Mouse (Mus musculus) left cerebral cortex, adult 2 months (tissue): ENCODE data around the gene Hdgfl2. TPM values are rescaled to one million over a fixed set of nuclear protein-coding genes. Genes with fewer than 3 reads are reported as not detected.
"Not testable (repeated sequence)": the region's sequence is repeated elsewhere in the genome, so short reads cannot be mapped to it uniquely, and the experiment has no call there.

Experiments
- DNase-seq, 2 experiments: peaks; one replicate each; pipeline ENCODE4 v3.0.0; 2021 to 2022; ENCODE audit warnings: low spot score in 2 of 2, mixed read lengths in 1 of 2; ENCODE audit errors: extremely low spot score in 1 of 2
- H3K27ac ChIP-seq: fragments of 200-600 bp; 2 replicates; pipeline ENCODE4 v1.8.1; 2022
- H3K4me3 ChIP-seq: fragments of 200-600 bp; 2 replicates; pipeline ENCODE4 v1.8.1; 2022
- CTCF ChIP-seq: fragments of 200-600 bp; IDR thresholded peaks from 2 replicates; pipeline ENCODE4 v1.8.1; 2022; ENCODE audit warnings: antibody characterized with exemption, mild to moderate bottlenecking, moderate library complexity
- intact Hi-C: fragments of 180-260 bp; cut with DNase I; formaldehyde crosslinking; loops from one replicate; pipeline ENCODE4 v1.15.1; 2025
- total RNA-seq, 2 experiments: library from RNA; stranded (reverse); gene quantifications; 2 replicates each; pipeline ENCODE4 v1.2.3; 2021

Gene Hdgfl2
- total RNA-seq, 2 experiments from 2014 or later, result 102 to 109 TPM

GRCm38 (mm10) chr17:56096883-56097282 is 17.4 kb downstream of the Hdgfl2 start:
- no peak overlapping the region for H3K27ac ChIP-seq

GRCm38 (mm10) chr17:56098180-56098579 is 18.7 kb downstream of the Hdgfl2 start:
- no peak overlapping the region for H3K27ac ChIP-seq
- TF ChIP-seq CTCF, result no peak
- no peak for DNase-seq
- no peak overlapping the region for H3K4me3 ChIP-seq
- intact Hi-C loops, result no loop called here

More at GRCm38 (mm10) chr17:56096883-56097282, 17.4 kb downstream of the Hdgfl2 start:
- TF ChIP-seq CTCF, result no peak
- intact Hi-C loops, result no loop called here
- no peak overlapping the region for H3K4me3 ChIP-seq
- no peak for DNase-seq

- Histone ChIP-seq H3K4me3 (no peak overlapping the region), H3K27ac (no peak overlapping the region)
- intact Hi-C loops, result no loop called here
- TF ChIP-seq CTCF, result no peak; the same call in 1 of the 2 replicates
- DNase-seq, result no peak
Observed at GRCm38 (mm10) chr17:56098711-56099572, 19.5 kb downstream of the Hdgfl2 start.

DNA sequence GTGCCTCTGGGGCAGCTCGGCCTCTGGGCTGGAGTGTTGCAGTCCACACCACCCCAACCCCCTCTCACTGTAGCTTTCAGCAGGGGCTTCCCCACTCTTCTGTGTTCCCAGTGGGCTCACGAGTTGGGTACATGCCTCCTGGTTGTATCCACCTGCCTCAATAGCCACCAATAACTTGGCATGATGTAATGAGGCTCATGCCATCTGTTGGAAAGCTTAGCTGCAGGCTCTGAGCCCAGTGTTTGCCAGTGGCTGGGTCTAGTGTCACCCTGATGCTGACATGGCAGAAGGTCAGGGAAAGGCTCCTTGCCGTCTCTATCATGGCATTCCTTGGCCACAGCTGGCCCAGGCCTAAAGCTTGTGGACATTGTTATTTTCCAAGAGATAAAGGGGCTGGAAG is 21.4 kb downstream of the Hdgfl2 start:
- no peak overlapping the region for H3K27ac ChIP-seq
- intact Hi-C loops, result no loop called here
- TF ChIP-seq CTCF, result no peak
- no peak for DNase-seq
- H3K4me3 ChIP-seq, result no peak overlapping the region

DNA sequence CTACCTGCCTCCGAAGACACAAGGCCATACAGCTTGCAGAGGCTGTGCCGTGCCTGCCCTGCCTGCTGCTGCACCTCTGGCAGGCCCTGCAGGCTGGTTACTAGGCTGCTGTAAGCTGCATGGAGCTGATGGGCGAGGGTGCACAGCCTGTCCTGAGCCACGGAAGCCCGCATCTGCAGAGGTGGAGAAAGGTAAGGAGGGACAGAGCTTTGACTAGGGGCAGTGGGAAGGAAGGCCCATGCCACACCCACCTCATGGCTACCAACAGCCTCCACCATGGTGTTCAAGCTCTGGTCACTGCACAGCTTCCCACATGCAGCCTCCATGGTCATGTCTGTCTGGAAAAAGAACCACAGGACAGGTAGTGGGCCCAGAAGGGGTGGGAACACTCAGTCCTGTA is 22.7 kb downstream of the Hdgfl2 start:
- Histone ChIP-seq H3K27ac (no peak overlapping the region), H3K4me3 (no peak overlapping the region)
- no peak for DNase-seq
- intact Hi-C loops, result no loop called here
- TF ChIP-seq CTCF, result no peak

GRCm38 (mm10) chr17:56102927-56103326 is 23.5 kb downstream of the Hdgfl2 start:
- intact Hi-C loops, result no loop called here
- TF ChIP-seq CTCF, result no peak
- Histone ChIP-seq H3K27ac (no peak overlapping the region), H3K4me3 (no peak overlapping the region)
- DNase-seq, result no peak

- H3K27ac ChIP-seq, result no peak overlapping the region
- H3K4me3 ChIP-seq, result no peak overlapping the region
- intact Hi-C loops, result no loop called here
- DNase-seq, result no peak
- no peak for TF ChIP-seq CTCF
Observed at GRCm38 (mm10) chr17:56103465-56104285, 24.2 kb downstream of the Hdgfl2 start.

- H3K4me3 ChIP-seq, DNase-seq, intact Hi-C loops, H3K27ac ChIP-seq: not testable (repeated sequence)
Observed at GRCm38 (mm10) chr17:56104821-56105220, 25.4 kb downstream of the Hdgfl2 start.

DNA sequence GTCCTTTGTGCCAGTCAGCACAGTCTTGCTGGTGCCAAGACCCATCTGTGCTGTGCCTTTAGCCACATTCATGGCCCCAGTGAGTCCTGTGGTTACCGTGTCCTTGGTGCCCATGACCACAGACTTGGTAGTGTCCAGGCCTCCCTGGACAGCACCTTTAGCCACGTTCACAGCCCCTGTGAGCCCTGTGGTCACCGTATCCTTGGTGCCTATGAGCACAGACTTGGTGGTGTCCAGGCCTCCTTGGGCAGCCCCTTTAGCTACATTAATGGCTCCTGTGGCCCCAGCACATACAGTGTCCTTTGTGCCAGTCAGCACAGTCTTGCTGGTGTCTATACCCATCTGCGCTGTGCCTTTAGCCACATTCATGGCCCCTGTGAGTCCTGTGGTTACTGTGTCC is 27.0 kb downstream of the Hdgfl2 start:
- H3K4me3 ChIP-seq, DNase-seq, H3K27ac ChIP-seq, intact Hi-C loops: not testable (repeated sequence)

- intact Hi-C loops, result no loop called here
- H3K4me3 ChIP-seq, result no peak overlapping the region
- TF ChIP-seq CTCF, result no peak
- no peak overlapping the region; the same call in 1 of the 2 replicates for H3K27ac ChIP-seq
- DNase-seq, result no peak
Observed at GRCm38 (mm10) chr17:56106981-56107380, 27.5 kb downstream of the Hdgfl2 start.

DNA sequence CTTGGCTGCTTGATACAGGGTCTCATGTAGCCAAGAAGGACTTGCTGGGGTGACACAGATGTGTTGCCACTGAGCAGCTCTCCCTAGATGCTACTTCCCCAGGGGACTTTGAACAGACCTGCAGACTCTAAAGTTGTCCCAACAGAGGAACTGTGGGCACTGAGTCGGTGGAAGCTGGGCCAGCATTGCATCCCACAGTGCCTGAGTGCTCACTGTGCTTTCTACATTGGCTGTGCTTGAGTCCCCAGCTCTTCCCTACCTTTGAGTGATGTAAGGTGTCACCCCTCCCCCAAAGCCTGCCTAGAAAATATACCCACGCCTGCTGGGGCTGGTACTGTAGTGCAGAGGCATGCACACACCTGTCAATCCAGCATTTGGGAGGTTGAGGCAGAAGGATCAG is 28.3 kb downstream of the Hdgfl2 start:
- intact Hi-C loops, result no loop called here
- Histone ChIP-seq H3K4me3 (no peak overlapping the region), H3K27ac (peak overlapping the region; percentile 72)
- no peak for TF ChIP-seq CTCF
- DNase-seq, result no peak

GRCm38 (mm10) chr17:56108334-56109044 is 29.1 kb downstream of the Hdgfl2 start:
- Histone ChIP-seq H3K27ac (peak overlapping the region; percentile 72), H3K4me3 (peak overlapping the region; percentile 1; the same call in 1 of the 2 replicates)
- DNase-seq, result peak; percentile 59 to 65
- intact Hi-C loops, result no loop called here
- TF ChIP-seq CTCF, result no peak
